Mouse (Mus musculus) neural tube, embryonic 14.5 days (tissue): ENCODE measurements around the gene Pdxp. TPM values are rescaled to one million over a fixed set of nuclear protein-coding genes. Genes with fewer than 3 reads are reported as not detected.
A peak's percentile ranks its signal among the peaks of the same experiment; 100 is the strongest.

Experiments
- ATAC-seq: fragments of 200-750 bp; cut with Nextera tagmentation; 2 replicates; pipeline ENCODE4 v1.8.0; 2017; ENCODE audit warnings: low read depth, mild to moderate bottlenecking, moderate TSS enrichment, moderate library complexity
- H3K27ac ChIP-seq: fragments of 300-500 bp; sonication (generic); 2 replicates; pipeline ENCODE4 v1.5.1; 2014; ENCODE audit warnings: low read depth, mild to moderate bottlenecking, control low read depth, low read length, moderate library complexity, mixed read lengths
- H3K27me3 ChIP-seq: fragments of 300-500 bp; sonication (generic); 2 replicates; pipeline ENCODE4 v1.6.1; 2014; ENCODE audit warnings: low read length; ENCODE audit not compliant: control insufficient read depth, insufficient read depth
- H3K36me3 ChIP-seq: fragments of 300-500 bp; sonication (generic); 2 replicates; pipeline ENCODE4 v1.6.1; 2014; ENCODE audit warnings: low read length, mixed read lengths; ENCODE audit not compliant: control insufficient read depth, insufficient read depth
- H3K4me1 ChIP-seq: fragments of 300-500 bp; sonication (generic); 2 replicates; pipeline ENCODE4 v1.6.1; 2014; ENCODE audit warnings: low read length; ENCODE audit not compliant: control insufficient read depth, insufficient read depth
- H3K4me2 ChIP-seq: fragments of 300-500 bp; sonication (generic); 2 replicates; pipeline ENCODE4 v1.6.1; 2014; ENCODE audit warnings: mild to moderate bottlenecking, low read depth, low read length, control low read depth
- H3K4me3 ChIP-seq: fragments of 300-500 bp; sonication (generic); 2 replicates; pipeline ENCODE4 v1.5.1; 2014; ENCODE audit warnings: low read depth, low read length, control low read depth, mixed read lengths
- H3K9ac ChIP-seq: fragments of 300-500 bp; sonication (generic); replicated peaks from 2 replicates; pipeline ENCODE4 v1.6.1; 2014; ENCODE audit warnings: low read depth, mild to moderate bottlenecking, control low read depth, low read length, mixed read lengths
- H3K9me3 ChIP-seq: fragments of 300-500 bp; sonication (generic); 2 replicates; pipeline ENCODE4 v1.6.1; 2016; ENCODE audit warnings: low read length; ENCODE audit not compliant: control insufficient read depth
- WGBS: fragments of 180-500 bp; shearing (Covaris S2); extraction: QIAGEN DNeasy Blood & Tissue Kit; methylation state at CpG from one replicate; pipeline ENCODE4 v1.1.7; 2014; 5-methylcytosine and 5-hydroxymethylcytosine counted together
- polyA plus RNA-seq: library from polyadenylated mRNA; unstranded; fragments of >200 nt; fragmentation: Nextera tagmentation; extraction: Ambion mirVana; gene quantifications from 2 replicates; pipeline ENCODE4 v1.2.1, GENCODE M21; 2014

Gene Pdxp
- 74.9 and 84.7 TPM in 2 replicates for polyA plus RNA-seq

- H3K36me3 ChIP-seq = no peaks in the 10 kb centered on the region
- H3K27ac ChIP-seq = peak within 1 kb of the TSS; percentile 97
- H3K4me3 ChIP-seq = peak within 1 kb of the TSS; percentile 71
- H3K9me3 ChIP-seq = no peaks in the 10 kb centered on the region
- no peaks in the 10 kb centered on the region for H3K27me3 ChIP-seq
- under 1% methylated on average over 51 of the region's 51 CpGs for WGBS
- peak; percentile 94 for ATAC-seq
- peaks cover 27% of the 10 kb centered on the region for H3K4me1 ChIP-seq
- peak within 1 kb of the TSS; percentile 77 for H3K9ac ChIP-seq
- peak within 1 kb of the TSS; percentile 89 for H3K4me2 ChIP-seq
Measured at GRCm38 (mm10) chr15:78913632-78914090, at the start of gene Pdxp. Gene Pdxp (plus strand): TSS chr15:78913919.

- WGBS = 20% methylated on average over 9 of the region's 9 CpGs
- Histone ChIP-seq H3K9ac (0 out of 2 replicates have a peak overlapping the region, but pooled peaks have one; percentile 16), H3K36me3 (no peaks in the 10 kb centered on the region), H3K27me3 (no peaks in the 10 kb centered on the region), H3K4me3 (no peak overlapping the region), H3K4me2 (no peak overlapping the region), H3K4me1 (no peaks in the 10 kb centered on the region), H3K27ac (peak overlapping the region; percentile 62), H3K9me3 (no peaks in the 10 kb centered on the region)
- peak; percentile 57; the same call in 1 of the 2 replicates for ATAC-seq
Measured at GRCm38 (mm10) chr15:78868398-78868797, 45.3 kb upstream of the Pdxp start.

DNA sequence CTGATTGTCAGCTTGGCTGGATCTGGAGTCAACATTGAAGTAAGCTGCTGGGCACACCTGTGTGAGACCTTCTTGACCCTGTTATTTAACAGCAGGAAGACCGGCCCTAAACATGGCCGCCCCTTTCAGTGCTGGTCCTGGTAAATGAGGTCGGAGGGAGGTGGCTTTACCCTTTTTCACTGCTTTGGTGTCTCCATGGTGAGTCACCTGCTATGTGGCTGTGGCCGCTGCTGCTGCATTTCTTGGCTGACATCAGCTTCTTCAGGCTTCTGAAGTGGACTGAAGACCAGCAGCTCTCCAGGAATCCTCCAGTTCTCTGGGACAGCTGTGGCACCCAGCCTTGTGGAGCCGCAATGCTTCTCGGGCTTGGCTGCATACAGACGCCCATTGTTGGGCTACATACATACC lies 44.9 kb upstream of the Pdxp start:
- WGBS = 36% methylated on average over 7 of the region's 7 CpGs
- no peak overlapping the region for H3K4me3 ChIP-seq
- peak; percentile 56; the same call in 1 of the 2 replicates for ATAC-seq
- H3K4me2 ChIP-seq = no peak overlapping the region
- H3K9ac ChIP-seq = 0 out of 2 replicates have a peak overlapping the region, but pooled peaks have one; percentile 16
- H3K4me1 ChIP-seq = no peaks in the 10 kb centered on the region
- peak overlapping the region; percentile 62 for H3K27ac ChIP-seq
- no peaks in the 10 kb centered on the region for H3K27me3 ChIP-seq
- H3K9me3 ChIP-seq = no peaks in the 10 kb centered on the region
- no peaks in the 10 kb centered on the region for H3K36me3 ChIP-seq

DNA sequence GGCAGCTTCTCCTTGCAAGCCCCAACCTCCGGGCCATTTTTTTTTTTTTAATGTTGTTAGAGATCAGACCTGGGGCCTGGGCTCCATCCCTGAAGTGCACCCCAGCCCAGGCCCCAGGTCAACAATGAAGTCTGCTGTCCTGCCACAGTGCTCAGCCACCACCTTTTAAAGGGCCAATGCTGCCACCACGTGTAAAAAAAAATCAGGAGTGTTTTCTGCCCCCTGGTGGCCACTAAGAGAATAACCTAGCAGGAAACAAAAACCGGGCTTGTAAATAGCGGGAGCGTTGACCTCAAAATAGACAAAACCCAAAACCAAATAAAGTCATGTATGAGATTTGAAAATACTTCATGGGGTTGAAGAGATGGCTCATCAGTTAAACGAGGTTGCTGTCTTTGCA lies 43.9 kb upstream of the Pdxp start:
- H3K4me2 ChIP-seq = no peak overlapping the region
- 23% methylated on average over 6 of the region's 6 CpGs for WGBS
- no peak overlapping the region for H3K27ac ChIP-seq
- no peaks in the 10 kb centered on the region for H3K4me1 ChIP-seq
- H3K36me3 ChIP-seq = no peaks in the 10 kb centered on the region
- H3K9ac ChIP-seq = no peak overlapping the region
- no peak overlapping the region for H3K4me3 ChIP-seq
- H3K9me3 ChIP-seq = no peaks in the 10 kb centered on the region
- H3K27me3 ChIP-seq = no peaks in the 10 kb centered on the region
- ATAC-seq = no peak

DNA sequence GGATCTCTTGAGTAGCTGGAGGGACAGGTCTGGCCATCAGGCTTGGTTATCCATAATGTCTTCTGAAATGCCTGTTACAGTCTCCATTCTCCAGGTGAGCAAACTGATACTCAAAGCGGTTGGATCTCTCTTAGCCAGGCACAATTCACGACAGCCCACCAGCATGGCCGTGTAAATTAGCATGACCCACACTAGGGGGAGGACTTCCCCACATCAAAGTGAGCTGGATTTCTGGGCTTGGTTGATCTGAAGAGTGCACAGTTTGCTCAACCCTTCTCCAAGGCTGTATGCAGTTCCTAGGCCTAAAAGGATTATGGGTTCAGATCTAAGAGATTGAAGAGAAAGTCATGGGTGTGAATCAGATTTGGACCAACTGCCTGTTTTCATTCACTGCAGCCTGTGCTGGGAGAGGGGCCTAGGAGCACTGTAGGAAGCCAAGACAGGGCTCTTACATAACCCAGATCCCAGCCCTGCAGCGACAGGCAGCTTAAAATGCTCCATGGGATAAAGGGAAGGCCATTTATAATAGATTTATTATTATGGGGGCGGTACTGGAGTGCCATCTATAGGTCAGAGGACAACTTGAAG lies 41.6 kb upstream of the Pdxp start:
- H3K9ac ChIP-seq = no peak overlapping the region
- H3K36me3 ChIP-seq = no peaks in the 10 kb centered on the region
- no peaks in the 10 kb centered on the region for H3K27me3 ChIP-seq
- no peaks in the 10 kb centered on the region for H3K9me3 ChIP-seq
- WGBS = 63% methylated on average over 5 of the region's 5 CpGs
- no peak overlapping the region for H3K4me3 ChIP-seq
- ATAC-seq = no peak
- peaks cover 6% of the 10 kb centered on the region; the same call in 1 of the 2 replicates for H3K4me1 ChIP-seq
- no peak overlapping the region for H3K4me2 ChIP-seq
- H3K27ac ChIP-seq = no peak overlapping the region

- no peak for ATAC-seq
- H3K27me3 ChIP-seq = no peaks in the 10 kb centered on the region
- H3K9ac ChIP-seq = no peak overlapping the region
- WGBS = 57% methylated on average over 13 of the region's 13 CpGs
- H3K27ac ChIP-seq = no peak overlapping the region
- H3K9me3 ChIP-seq = no peaks in the 10 kb centered on the region
- no peak overlapping the region for H3K4me3 ChIP-seq
- peaks cover 10% of the 10 kb centered on the region for H3K4me1 ChIP-seq
- no peaks in the 10 kb centered on the region for H3K36me3 ChIP-seq
- H3K4me2 ChIP-seq = no peak overlapping the region
Measured at GRCm38 (mm10) chr15:78873803-78874435, 39.8 kb upstream of the Pdxp start.

DNA sequence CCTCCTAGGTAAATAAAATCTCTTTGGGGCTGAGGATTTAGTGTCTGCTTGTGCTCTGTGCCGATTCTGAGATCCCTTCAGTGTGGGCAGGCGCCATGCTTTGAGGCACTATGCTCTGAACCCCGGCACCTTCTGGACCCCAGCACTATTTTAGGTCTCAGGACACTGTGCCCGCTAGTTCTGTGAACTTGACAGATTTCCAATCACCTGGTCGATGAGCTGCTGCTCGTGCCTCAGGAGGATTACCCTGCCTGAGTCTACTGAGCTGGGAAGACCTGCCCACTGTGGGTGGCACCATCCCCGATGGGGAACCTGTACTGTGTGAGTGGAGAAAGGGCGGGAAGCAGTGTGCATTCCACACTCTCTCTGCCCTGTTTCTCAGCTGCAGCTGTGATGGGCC lies 38.7 kb upstream of the Pdxp start:
- no peaks in the 10 kb centered on the region for H3K27me3 ChIP-seq
- no peak overlapping the region for H3K4me3 ChIP-seq
- WGBS = 80% methylated on average over 8 of the region's 8 CpGs
- H3K9ac ChIP-seq = no peak overlapping the region
- H3K36me3 ChIP-seq = no peaks in the 10 kb centered on the region
- no peak overlapping the region for H3K4me2 ChIP-seq
- H3K4me1 ChIP-seq = peaks cover 10% of the 10 kb centered on the region
- no peaks in the 10 kb centered on the region for H3K9me3 ChIP-seq
- ATAC-seq = no peak
- H3K27ac ChIP-seq = no peak overlapping the region

GRCm38 (mm10) chr15:78875537-78875936 lies 38.2 kb upstream of the Pdxp start:
- H3K4me3 ChIP-seq = peak overlapping the region; percentile 59; the same call in 1 of the 2 replicates
- H3K27ac ChIP-seq = peak overlapping the region; percentile 99
- peak overlapping the region; percentile 89; the same call in 1 of the 2 replicates for H3K4me2 ChIP-seq
- H3K36me3 ChIP-seq = no peaks in the 10 kb centered on the region
- no peak for ATAC-seq
- no peak overlapping the region for H3K9ac ChIP-seq
- H3K9me3 ChIP-seq = no peaks in the 10 kb centered on the region
- H3K27me3 ChIP-seq = no peaks in the 10 kb centered on the region
- WGBS = 76% methylated on average over 5 of the region's 5 CpGs
- H3K4me1 ChIP-seq = peaks cover 10% of the 10 kb centered on the region

- Histone ChIP-seq H3K4me2 (peak overlapping the region; percentile 89), H3K9me3 (no peaks in the 10 kb centered on the region), H3K27me3 (no peaks in the 10 kb centered on the region), H3K4me1 (peaks cover 10% of the 10 kb centered on the region), H3K9ac (peak overlapping the region; percentile 81), H3K27ac (peak overlapping the region; percentile 99), H3K36me3 (peaks cover 6% of the 10 kb centered on the region; the same call in 1 of the 2 replicates), H3K4me3 (peak overlapping the region; percentile 59)
- 4% methylated on average over 17 of the region's 17 CpGs for whole genome bisulfite sequencing
- ATAC-seq = peak; percentile 29
Measured at GRCm38 (mm10) chr15:78876258-78876696, 37.4 kb upstream of the Pdxp start.
